Mouse (Mus musculus): ENCODE results near the gene Mcrs1. TPM values are rescaled to one million over a fixed set of nuclear protein-coding genes. Genes with fewer than 3 reads are reported as not detected.

The Mcrs1 gene
- polyA plus RNA-seq, 1 experiment from 2014 or later, result 64.2 TPM

DNA sequence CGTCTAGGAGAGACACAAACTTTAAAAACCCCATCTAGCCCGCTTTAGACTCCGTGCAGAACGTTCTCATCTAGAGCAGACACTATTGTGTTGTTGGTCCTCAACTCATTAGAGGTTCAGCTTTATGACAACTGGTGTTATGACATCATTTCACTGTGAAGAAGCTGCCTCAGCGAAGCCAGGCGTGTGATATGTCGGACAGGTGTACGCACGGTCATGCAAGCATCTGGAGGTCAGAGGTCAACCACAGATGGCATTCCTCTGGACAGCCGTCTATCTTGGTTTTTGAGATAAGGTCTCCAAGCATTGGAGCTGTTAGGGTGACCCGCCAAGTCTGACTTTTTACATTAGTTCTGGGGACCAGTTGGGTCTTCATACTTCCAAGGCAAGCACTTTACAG, 38.8 kb upstream of the Mcrs1 start:
- no peak overlapping the region for H3K4me2 ChIP-seq (replicated peaks; ENCODE audit: low read depth)
- no peak for ATAC-seq (ENCODE audit: low FRiP score, low TSS enrichment)
- no peaks in the 10 kb centered on the region for H3K27me3 ChIP-seq (ENCODE audit: control insufficient read depth, insufficient read depth, low read length)
- no peak for TF ChIP-seq EP300 (optimal IDR thresholded peaks at IDR 0.05)
- no peak for TF ChIP-seq CTCF (IDR thresholded peaks at IDR 0.05; ENCODE audit: low read depth)
- WGBS, result 83% methylated on average over 11 of the region's 11 CpGs
- no peak overlapping the region for H3K27ac ChIP-seq (replicated peaks)
- no peak overlapping the region for H3K9ac ChIP-seq (ENCODE audit: low read length)
- H3K9me3 ChIP-seq (ENCODE audit: control insufficient read depth, low read length), result no peaks in the 10 kb centered on the region
- H3K36me3 ChIP-seq (ENCODE audit: control insufficient read depth, insufficient read depth, low read length), result no peaks in the 10 kb centered on the region
- no peak overlapping the region for H3K4me3 ChIP-seq (ENCODE audit: low read depth, low read length)
- no peak for DNase-seq (ENCODE audit: low spot score)
- H3K4me1 ChIP-seq (replicated peaks; ENCODE audit: control insufficient read depth, insufficient read depth), result no peaks in the 10 kb centered on the region

DNA sequence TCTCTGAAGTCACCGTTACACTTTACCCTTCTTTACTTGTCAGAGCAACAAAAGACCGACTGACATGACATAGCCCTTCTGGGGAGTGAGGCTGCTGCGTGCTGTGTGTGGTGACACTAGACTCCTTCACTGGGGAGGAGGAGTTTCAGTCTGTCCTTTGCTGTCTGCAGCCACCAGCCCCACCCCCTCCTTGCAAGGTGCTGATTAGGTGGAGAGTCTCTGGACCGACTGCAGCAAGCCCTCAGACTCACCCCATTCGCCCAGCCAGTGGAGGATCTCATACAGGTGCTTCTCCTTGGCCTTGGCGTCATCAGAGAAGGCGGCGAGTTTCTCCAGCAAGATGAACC, 33.4 kb upstream of the Mcrs1 start:
- no peaks in the 10 kb centered on the region for H3K4me1 ChIP-seq (replicated peaks; ENCODE audit: control insufficient read depth, insufficient read depth)
- ATAC-seq (ENCODE audit: low FRiP score, low TSS enrichment) (no peak; the same call in 1 of the 2 replicates), DNase-seq (ENCODE audit: low spot score) (no peak)
- no peaks in the 10 kb centered on the region for H3K27me3 ChIP-seq (ENCODE audit: control insufficient read depth, insufficient read depth, low read length)
- WGBS, result 51% methylated on average over 8 of the region's 8 CpGs
- TF ChIP-seq CTCF (IDR thresholded peaks at IDR 0.05; ENCODE audit: low read depth) (no peak), EP300 (optimal IDR thresholded peaks at IDR 0.05) (no peak)
- H3K4me3 ChIP-seq (ENCODE audit: low read depth, low read length), result no peak overlapping the region
- no peaks in the 10 kb centered on the region for H3K36me3 ChIP-seq (ENCODE audit: control insufficient read depth, insufficient read depth, low read length)
- no peak overlapping the region for H3K27ac ChIP-seq (replicated peaks)
- no peak overlapping the region for H3K4me2 ChIP-seq (replicated peaks; ENCODE audit: low read depth)
- H3K9ac ChIP-seq (ENCODE audit: low read length), result no peak overlapping the region
- no peaks in the 10 kb centered on the region for H3K9me3 ChIP-seq (ENCODE audit: control insufficient read depth, low read length)

DNA sequence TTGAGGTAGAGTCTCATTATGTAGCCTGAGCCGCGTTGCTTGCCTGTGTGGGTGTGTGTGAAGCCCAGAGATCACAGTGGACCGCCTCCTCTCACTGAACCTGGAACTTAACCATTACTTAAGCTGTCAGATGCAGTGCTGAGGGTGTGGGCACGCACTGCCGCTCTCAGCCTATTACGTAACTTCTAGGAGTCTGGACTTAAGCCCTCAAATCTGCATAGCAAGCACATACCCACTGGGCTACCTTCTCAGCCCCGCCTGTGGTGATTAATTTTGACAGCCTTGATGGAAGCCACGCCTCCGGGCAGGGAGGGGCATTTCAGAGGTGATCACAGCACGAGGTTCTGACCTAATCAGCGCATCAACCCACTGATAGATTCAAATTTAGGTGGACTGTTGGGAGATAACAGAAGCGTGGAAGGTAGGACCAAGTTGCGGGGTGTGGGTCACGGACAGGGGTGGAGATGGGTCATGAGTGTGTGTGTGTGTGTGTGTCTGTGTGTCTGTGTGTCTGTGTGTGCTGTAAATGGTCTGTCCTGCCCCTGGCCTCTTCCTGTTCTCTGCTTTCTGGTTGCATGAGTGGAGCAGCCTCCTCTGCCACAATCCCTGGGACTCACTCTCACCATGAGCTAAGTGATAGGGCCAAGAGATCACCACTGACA, 32.9 kb upstream of the Mcrs1 start:
- no peak overlapping the region for H3K9ac ChIP-seq (ENCODE audit: low read length)
- peak; percentile 94 for ATAC-seq (ENCODE audit: low FRiP score, low TSS enrichment)
- no peak overlapping the region for H3K4me2 ChIP-seq (replicated peaks; ENCODE audit: low read depth)
- TF ChIP-seq CTCF (IDR thresholded peaks at IDR 0.05; ENCODE audit: low read depth) (no peak), EP300 (optimal IDR thresholded peaks at IDR 0.05) (no peak)
- H3K27me3 ChIP-seq (ENCODE audit: control insufficient read depth, insufficient read depth, low read length), result no peaks in the 10 kb centered on the region
- H3K4me3 ChIP-seq (ENCODE audit: low read depth, low read length), result no peak overlapping the region
- 30% methylated on average over 14 of the region's 14 CpGs for WGBS
- H3K36me3 ChIP-seq (ENCODE audit: control insufficient read depth, insufficient read depth, low read length), result no peaks in the 10 kb centered on the region
- peak; percentile 88 for DNase-seq (ENCODE audit: low spot score)
- H3K9me3 ChIP-seq (ENCODE audit: control insufficient read depth, low read length), result no peaks in the 10 kb centered on the region
- no peak overlapping the region for H3K27ac ChIP-seq (replicated peaks)
- H3K4me1 ChIP-seq (replicated peaks; ENCODE audit: control insufficient read depth, insufficient read depth), result no peaks in the 10 kb centered on the region

DNA sequence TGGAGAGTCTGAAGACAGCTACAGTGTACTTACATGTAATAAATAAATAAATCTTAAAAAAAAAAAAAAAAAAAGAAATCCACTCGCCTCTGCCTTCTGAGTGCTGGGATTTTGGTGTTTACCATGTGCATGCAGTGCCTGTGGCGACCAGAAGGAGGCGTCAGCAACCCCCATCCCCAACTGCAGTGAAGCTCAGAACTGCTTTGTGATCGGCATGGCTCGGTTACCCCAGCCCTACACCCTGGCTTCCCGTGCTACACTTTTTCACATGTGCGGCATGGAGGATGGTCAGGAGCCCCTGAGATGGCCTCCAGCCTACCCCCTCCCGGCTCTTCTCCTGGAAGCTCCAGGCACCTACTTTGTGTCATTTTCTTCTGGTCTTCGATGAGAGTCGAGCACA, 31.7 kb upstream of the Mcrs1 start:
- Histone ChIP-seq H3K4me3 (ENCODE audit: low read depth, low read length) (no peak overlapping the region), H3K27me3 (ENCODE audit: control insufficient read depth, insufficient read depth, low read length) (no peaks in the 10 kb centered on the region), H3K9me3 (ENCODE audit: control insufficient read depth, low read length) (no peaks in the 10 kb centered on the region), H3K27ac (replicated peaks) (no peak overlapping the region), H3K36me3 (ENCODE audit: control insufficient read depth, insufficient read depth, low read length) (no peaks in the 10 kb centered on the region), H3K9ac (ENCODE audit: low read length) (no peak overlapping the region), H3K4me2 (replicated peaks; ENCODE audit: low read depth) (no peak overlapping the region), H3K4me1 (replicated peaks; ENCODE audit: control insufficient read depth, insufficient read depth) (no peaks in the 10 kb centered on the region)
- WGBS, result 66% methylated on average over 10 of the region's 10 CpGs
- TF ChIP-seq EP300 (optimal IDR thresholded peaks at IDR 0.05) (no peak), CTCF (IDR thresholded peaks at IDR 0.05; ENCODE audit: low read depth) (peak; percentile 54)
- DNase-seq (ENCODE audit: low spot score) (no peak), ATAC-seq (ENCODE audit: low FRiP score, low TSS enrichment) (no peak)

DNA sequence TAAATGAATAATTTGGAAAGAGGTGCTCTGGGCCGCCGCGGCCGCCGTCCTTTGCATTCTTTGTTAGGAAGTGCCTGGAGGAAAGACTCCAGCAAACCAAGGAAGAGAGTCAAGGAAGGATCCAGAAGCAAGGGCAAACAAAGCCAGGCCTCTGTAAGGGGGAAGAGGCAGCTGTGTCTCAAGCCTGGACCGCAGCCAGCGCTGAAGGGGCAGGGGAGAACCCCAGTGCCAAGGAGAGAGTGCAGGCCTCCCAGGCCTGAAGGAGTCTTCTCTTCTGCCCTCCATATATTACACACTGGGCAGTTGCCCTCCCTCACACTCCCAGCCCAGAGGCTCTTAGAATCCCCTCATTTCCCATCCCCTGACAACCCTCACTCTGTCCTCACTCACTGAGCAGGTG, 26.5 kb upstream of the Mcrs1 start:
- no peaks in the 10 kb centered on the region for H3K36me3 ChIP-seq (ENCODE audit: control insufficient read depth, insufficient read depth, low read length)
- no peak for DNase-seq (ENCODE audit: low spot score)
- no peaks in the 10 kb centered on the region for H3K4me1 ChIP-seq (replicated peaks; ENCODE audit: control insufficient read depth, insufficient read depth)
- ATAC-seq (ENCODE audit: low FRiP score, low TSS enrichment), result no peak
- no peak for TF ChIP-seq CTCF (IDR thresholded peaks at IDR 0.05; ENCODE audit: low read depth)
- TF ChIP-seq EP300 (optimal IDR thresholded peaks at IDR 0.05), result no peak
- WGBS, result 84% methylated on average over 7 of the region's 7 CpGs
- H3K9me3 ChIP-seq (ENCODE audit: control insufficient read depth, low read length), result no peaks in the 10 kb centered on the region
- no peak overlapping the region for H3K4me3 ChIP-seq (ENCODE audit: low read depth, low read length)
- no peak overlapping the region for H3K4me2 ChIP-seq (replicated peaks; ENCODE audit: low read depth)
- H3K27ac ChIP-seq (replicated peaks), result no peak overlapping the region
- no peaks in the 10 kb centered on the region for H3K27me3 ChIP-seq (ENCODE audit: control insufficient read depth, insufficient read depth, low read length)
- H3K9ac ChIP-seq (ENCODE audit: low read length), result no peak overlapping the region

DNA sequence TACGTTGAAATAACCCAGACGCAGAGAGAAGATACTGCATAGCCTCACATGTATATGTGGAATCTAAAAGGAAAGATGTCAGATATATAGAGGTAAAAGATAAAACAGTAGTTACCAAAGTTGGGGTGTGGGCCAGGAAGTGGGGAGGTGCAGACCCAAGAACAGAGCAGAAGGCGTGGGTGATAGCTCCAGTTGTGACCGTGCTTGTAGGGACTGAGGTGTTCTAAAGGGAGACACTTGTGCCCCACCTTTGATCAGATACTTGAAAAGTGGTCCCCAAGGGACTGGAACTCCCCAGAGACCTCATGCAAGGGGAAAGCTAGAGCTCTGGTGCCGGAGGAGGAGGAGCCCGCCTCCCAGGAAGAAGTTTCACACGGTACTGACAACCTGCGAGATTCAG, 24.3 kb upstream of the Mcrs1 start:
- H3K4me3 ChIP-seq (ENCODE audit: low read depth, low read length), result no peak overlapping the region
- WGBS, result 84% methylated on average over 8 of the region's 8 CpGs
- no peak overlapping the region for H3K4me2 ChIP-seq (replicated peaks; ENCODE audit: low read depth)
- DNase-seq (ENCODE audit: low spot score) (no peak), ATAC-seq (ENCODE audit: low FRiP score, low TSS enrichment) (no peak)
- H3K9ac ChIP-seq (ENCODE audit: low read length), result no peak overlapping the region
- H3K36me3 ChIP-seq (ENCODE audit: control insufficient read depth, insufficient read depth, low read length), result no peaks in the 10 kb centered on the region
- TF ChIP-seq CTCF (IDR thresholded peaks at IDR 0.05; ENCODE audit: low read depth), result no peak
- no peak for TF ChIP-seq EP300 (optimal IDR thresholded peaks at IDR 0.05)
- no peaks in the 10 kb centered on the region for H3K27me3 ChIP-seq (ENCODE audit: control insufficient read depth, insufficient read depth, low read length)
- no peaks in the 10 kb centered on the region for H3K4me1 ChIP-seq (replicated peaks; ENCODE audit: control insufficient read depth, insufficient read depth)
- no peaks in the 10 kb centered on the region for H3K9me3 ChIP-seq (ENCODE audit: control insufficient read depth, low read length)
- no peak overlapping the region for H3K27ac ChIP-seq (replicated peaks)
